Mouse (Mus musculus) G1E (cell line): ENCODE data around the gene Il17rd.

ENCODE experiments used
- CTCF ChIP-seq: IDR thresholded peaks from 2 replicates; pipeline ENCODE4 v1.5.1; 2012; ENCODE audit warnings: low read depth, low read length, inconsistent platforms, mixed read lengths
- GATA1 ChIP-seq: IDR thresholded peaks from 2 replicates; pipeline ENCODE4 v1.6.1; 2012; ENCODE audit warnings: borderline replicate concordance, low read length, inconsistent platforms, mixed read lengths
- TAL1 ChIP-seq: conservative IDR thresholded peaks from 2 replicates; pipeline ENCODE4 v1.6.1; 2012; ENCODE audit warnings: low read depth, low read length, inconsistent platforms, mixed read lengths

- TF ChIP-seq TAL1 (no peak), GATA1 (no peak), CTCF (no peak)
Measured at GRCm38 (mm10) chr14:27040451-27040850, 1.7 kb downstream of the Il17rd start.
